Mouse (Mus musculus) 3134 (cell line): Measurements from ENCODE around the gene Gtf2e1.

ENCODE experiments used
- DNase-seq: peaks from one replicate; pipeline ENCODE4 v3.0.0-alpha.2; 2011; ENCODE audit warnings: low spot score; ENCODE audit not compliant: insufficient read length; ENCODE audit errors: extremely low read depth

Gene Gtf2e1

DNA sequence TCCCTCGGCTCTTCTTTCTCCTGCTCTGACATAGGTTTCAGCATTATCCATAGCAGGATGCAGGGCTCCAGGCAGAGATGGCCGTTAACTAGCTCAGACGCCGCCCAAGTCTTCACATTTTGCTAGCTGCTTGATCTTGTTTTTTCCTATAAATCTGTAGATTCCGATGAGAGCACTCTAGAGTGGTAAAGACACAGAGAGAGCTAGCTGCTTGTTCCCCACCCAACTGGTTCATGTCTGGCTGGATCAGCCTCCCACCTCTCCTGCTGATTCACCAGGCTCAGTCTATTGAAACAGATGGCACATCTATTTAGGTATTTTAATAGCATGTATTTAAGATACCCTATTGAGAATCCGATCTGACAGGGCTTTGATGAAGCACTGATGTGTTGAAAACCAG is 44.6 kb downstream of the Gtf2e1 start:
- no peak for DNase-seq

DNA sequence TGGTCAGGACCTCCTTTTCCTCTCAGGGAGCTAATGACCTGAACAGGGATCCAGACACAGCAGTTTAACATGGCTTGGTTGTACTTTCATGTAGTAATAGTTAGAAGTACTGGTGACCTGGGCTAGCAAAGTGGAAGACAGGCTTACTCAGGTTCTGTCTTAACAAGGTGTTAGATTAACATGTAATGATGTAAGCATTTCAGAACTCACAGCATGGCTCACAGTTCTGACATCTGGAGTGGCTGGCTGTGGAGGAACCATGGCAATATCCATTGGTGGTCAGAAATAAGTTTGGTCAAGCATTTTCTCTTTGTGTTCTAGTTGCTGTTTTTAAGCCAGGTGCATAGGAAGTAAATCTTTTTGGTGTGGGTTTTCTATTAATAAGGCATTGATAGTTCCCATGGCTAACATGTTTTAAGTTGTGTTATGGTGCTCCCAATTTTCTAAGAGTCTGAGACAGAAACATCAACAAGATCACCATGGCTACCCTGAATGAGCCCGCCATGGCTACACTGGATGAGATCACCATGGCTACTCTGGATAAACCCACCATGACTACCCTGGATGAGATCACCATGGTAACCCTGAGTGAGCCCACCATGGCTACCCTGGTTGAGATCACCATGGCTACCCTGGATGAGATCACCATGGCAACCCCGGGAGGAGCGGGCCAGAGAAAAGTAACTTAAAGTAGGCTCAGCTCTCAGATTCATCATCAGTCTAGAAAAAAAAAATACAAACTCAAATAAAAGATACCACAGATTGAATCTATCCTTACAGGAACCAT is 52.6 kb downstream of the Gtf2e1 start:
- no peak for DNase-seq

DNA sequence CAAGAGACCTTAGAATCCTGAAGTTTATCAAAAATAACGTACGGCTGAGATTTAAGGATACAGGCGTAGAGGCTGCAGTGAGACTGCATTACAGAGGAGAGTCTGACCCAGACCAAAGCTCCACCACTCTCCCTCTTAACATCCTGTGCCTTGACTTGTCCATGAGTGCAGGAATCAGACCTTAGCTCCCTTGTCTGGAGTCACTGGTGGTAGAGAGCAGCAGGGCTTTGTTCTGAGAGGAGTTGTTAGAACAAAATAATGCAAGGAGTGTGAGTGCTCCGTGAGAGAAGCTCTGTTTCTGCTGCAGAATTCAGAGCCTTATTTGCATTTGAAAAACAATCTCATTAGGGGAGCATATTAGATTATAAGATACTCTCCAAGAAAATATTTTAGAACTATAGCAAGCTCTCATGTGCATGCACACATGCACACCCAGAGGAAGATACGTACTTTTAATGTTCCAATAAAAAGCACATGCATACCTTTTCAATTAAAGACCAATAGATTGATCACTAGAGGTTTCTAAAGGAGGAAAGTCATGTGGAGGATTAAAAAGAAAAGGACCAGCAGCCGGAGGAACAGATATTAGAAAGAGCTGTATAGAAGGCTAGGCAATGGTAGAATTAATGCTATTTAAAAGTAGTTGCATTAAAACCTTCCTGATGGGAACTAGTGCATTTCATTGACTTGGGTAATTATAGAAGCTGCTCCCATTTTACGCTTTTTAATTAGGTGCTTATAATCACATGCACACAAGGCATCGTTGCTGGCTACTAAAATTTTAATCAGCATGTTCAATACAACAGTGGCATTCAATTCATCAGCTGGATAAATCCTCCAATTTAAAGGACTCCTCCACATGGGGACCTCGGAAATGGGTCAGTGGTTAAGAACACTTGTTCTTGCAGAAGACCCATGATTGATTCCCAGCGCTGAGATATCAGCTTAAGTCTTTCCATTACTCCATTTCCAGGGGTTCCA is 61.0 kb downstream of the Gtf2e1 start:
- no peak for DNase-seq

DNA sequence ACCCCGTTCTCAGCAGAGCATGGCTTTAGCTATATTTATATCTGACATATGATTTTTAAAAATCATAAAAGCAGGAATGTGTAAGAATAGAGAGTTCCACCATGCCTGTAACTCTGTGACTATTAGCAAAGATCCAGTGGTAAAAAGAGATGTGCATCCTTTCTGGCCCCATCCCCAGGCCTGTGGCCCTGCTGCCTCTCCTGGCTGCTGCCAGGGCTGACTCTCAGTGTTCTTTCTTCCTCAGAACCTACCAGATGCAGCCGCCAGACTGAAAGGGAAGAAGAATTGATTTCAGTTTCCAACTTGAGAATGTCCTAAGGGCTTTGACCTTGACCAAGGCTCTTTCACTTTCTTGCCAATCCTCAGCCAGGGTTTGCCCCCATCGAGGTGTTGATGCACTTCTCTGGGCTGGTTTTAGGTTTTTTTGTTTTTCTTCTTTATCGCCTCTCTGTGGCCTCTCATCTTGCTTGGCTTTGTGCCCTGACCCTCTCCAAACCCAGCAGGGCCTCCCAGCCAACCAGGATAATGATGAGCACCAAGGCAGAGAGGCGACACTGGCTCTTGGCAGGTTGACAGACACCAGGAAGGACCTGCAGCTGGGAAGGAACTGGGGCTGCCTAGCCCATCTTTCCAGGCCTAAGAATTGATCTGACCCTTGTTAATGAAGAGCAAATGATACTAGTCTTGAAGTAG is 66.8 kb downstream of the Gtf2e1 start:
- DNase-seq = no peak

DNA sequence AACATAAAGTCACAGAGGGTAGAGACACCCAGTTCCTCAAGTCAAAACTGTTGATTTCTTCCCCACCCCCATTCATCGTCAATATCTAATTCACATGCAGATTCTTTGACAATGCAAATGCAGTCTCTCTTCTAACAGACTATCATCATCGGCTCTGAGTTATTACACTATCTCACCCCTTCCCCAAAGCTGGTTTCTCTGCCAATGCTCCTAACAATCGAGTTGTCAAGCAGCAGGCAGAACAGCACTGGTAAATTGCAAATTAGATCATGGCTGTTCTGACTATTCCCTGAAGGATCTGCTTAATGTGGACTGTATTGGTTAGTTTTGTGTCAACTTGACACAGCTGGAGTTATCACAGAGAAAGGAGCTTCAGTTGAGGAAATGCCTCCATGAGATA is 70.0 kb downstream of the Gtf2e1 start:
- DNase-seq = no peak

DNA sequence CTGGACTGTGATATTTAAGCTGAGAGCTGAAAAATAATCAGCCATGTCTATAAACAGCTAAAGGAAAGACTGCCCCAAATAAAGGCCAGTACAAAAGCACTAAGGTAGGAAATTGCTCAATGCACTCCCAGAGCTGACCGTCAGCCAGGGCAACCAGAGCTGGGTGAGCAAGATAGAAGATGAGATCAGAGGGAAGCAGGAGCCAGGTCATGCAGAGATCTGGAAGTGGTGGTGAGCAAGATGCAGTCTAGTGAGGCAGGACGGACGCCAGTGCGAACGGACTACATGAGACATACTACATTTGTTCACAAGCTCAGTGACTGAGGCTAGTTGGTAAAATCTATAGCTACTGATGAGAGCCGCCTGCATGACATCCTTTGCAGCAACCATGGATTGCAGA is 75.6 kb downstream of the Gtf2e1 start:
- no peak for DNase-seq

DNA sequence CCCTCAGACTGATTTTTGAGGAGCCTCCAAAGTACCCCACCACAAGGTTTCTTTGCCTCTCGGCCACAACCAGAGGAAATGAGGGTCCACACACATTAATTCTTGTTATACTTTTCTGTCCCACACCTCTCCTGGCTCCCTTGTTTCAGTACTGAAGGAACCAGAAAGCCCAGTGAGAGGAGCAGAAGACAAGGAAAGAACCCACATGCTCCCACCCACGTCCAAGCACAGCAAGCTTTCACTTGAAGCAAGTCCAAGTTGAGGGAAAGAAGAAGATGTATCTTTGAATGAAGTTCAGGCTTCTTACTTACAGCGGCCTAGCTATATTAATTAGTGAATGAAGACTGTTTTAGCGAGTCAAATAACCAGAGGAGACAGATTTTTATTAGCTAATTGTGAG is 76.7 kb downstream of the Gtf2e1 start:
- DNase-seq = no peak

DNA sequence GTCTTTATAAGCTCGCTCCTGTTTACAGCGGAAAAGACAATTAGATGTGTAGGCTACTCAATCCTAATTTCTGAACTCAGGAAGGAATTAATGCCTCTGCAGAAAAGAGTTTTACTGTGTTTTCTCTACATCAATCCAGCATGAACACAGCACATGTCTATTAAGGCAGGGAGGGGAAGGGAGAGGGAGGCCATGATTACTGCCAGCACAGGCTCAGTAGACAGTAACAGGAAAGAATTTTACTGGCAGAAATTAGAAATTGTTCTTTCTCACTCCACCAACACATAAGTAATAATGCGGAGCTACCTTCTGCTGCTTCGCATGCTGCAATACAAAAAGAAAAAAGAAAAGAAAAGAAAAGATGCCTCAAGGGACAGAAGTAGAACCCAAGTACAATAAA is 78.0 kb downstream of the Gtf2e1 start:
- DNase-seq = no peak
